Mouse (Mus musculus): Measurements from ENCODE around the gene Ttc19.
"Not testable (repeated sequence)": the region's sequence is repeated elsewhere in the genome, so short reads cannot be mapped to it uniquely, and the experiment has no call there.

Ttc19 gene

DNA sequence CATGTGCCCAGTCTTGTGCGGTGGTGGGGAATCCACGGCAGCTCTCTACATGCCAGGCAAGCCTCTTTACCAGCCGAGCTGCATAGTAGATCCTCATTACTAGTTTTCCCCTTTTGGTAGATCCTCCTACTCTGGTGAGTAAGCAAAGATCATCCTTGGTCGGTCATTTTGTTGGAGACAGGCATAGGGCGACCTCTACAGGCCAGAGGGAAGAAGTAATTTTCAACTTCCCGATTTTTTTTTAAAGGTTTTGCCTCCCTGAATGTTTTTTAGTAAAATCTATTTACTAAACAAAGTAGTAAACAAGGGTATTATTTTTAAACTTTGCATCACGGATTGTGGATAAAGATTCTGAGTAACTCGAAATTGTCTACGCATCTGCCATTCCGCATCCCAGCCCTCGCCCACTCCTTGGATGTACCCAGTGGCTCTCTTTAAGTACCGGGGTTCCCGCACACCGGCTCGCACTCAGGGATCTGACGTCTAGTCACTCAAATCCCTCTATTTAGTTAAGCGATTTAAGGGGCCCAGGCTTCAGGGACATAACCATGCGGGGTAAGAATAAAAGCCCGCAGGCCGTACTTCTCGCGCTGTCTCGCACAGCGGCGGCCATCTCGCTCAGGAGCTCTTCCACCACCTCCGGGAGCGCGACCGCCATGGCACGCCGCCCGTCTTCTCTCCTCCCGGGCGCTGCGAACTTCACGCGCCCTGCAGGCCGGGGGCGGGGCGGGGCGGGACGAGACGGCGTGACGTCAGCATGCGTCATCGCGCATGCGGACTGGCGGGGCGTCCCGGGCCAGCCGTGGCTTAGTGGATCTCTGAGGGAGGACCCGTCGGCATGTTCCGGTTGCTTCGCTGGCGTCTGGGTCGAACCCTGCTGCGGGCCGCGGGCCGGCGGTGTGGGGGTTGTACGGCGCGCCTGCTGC, at the start of gene Ttc19, which contains the start of gene Zswim7:
Gene Ttc19 (plus strand): TSS at position 799 of the 926 bp plus-strand sequence.
Gene Zswim7 (minus strand): TSS at position 701 of the 926 bp plus-strand sequence.
- peak; percentile 97 for DNase-seq

- DNase-seq = no peak
Measured at GRCm38 (mm10) chr11:62240631-62241261, 40.5 kb upstream of the Ttc19 start.

GRCm38 (mm10) chr11:62243871-62244270, 37.4 kb upstream of the Ttc19 start:
- no peak for DNase-seq

GRCm38 (mm10) chr11:62244471-62244870, 36.8 kb upstream of the Ttc19 start:
- DNase-seq = no peak

- DNase-seq = no peak
Measured at GRCm38 (mm10) chr11:62247759-62248400, 33.4 kb upstream of the Ttc19 start.

DNA sequence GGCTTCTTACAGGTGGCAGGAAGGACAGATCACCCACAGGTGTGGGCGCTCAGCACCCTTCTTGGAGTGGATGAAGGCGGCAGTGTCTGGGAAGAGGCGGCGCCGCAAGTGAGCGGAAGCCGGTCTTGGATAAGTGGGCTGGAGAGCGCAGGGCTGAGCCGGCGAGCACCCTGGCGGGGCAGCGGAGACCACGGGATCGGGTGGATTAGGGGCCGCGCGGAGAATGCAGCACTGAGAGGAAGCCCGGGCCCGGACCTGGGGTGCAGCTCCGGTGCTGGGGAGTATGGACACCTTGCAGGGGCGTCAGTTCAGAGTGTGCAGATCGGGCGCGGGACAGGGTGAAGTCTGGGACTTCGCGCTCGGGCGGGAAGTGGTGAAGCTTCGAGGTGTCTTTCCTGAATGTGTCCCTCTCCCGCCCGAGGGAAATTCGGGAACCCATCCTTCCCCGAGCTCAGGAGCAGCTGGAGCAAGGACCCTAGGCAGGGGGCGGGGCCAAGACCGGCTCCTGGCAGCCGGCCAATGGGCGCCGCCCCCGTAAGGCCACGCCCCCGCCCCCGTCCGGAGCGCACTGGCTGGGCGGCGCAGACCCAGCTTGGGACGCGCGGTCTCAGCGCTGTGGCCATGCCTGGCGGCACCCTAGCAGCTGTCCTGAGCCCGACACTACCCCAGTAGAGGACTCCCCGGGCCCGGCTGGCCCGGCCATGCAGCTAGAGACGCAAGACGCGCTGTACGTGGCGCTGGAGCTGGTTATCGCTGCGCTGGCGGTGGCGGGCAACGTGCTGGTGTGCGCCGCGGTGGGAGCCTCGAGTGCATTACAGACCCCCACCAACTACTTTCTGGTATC, 32.6 kb upstream of the Ttc19 start, which contains the start of gene Adora2b:
Gene Adora2b (plus strand): TSS at position 584 of the 844 bp plus-strand sequence.
- peak; percentile 91 for DNase-seq

- peak; percentile 72 for DNase-seq
Measured at GRCm38 (mm10) chr11:62249266-62250037, 31.8 kb upstream of the Ttc19 start.

- peak; percentile 44 for DNase-seq
Measured at GRCm38 (mm10) chr11:62251047-62251446, 30.2 kb upstream of the Ttc19 start.

DNA sequence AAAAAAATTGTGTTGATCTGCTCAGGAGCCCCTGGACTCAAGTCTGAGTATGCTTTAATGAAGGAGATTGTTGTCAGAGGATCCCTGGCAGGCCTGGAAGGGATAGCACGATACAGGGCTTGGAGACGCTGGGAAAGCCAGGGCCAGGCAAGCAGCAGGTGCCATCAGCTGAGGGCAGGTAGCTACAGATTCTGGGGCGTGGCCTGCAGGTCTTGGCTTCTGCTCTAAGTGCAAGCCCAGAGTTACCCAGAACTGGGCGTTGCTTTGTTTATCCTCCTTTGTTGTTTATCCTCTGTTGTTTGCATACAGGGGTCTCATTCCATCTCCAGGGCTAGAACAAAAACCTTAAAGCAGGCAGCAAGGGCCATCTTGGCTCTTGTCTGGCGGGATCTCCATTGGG, 27.9 kb upstream of the Ttc19 start:
- no peak for DNase-seq

GRCm38 (mm10) chr11:62259214-62259613, 22.1 kb upstream of the Ttc19 start:
- no peak for DNase-seq

DNA sequence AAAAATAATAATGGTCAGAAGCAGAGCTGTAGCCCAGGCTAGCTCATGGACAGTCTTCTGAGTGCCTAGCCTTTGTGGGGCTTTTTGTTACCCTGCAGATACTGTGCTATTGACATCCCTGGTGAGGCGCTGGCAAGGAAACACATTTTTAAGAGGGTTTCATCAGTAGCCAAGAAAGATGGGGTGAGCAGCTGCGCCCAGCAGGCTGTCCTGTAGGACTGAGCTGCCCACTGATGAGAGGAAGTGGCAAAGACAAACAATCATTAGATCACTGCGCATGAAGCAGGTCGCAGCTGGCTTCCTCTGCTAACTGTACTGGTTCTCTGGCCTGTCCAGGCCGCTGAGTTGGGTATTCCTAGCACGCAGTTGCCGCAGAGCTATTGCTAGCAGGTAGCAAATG, 17.7 kb upstream of the Ttc19 start:
- no peak for DNase-seq

DNA sequence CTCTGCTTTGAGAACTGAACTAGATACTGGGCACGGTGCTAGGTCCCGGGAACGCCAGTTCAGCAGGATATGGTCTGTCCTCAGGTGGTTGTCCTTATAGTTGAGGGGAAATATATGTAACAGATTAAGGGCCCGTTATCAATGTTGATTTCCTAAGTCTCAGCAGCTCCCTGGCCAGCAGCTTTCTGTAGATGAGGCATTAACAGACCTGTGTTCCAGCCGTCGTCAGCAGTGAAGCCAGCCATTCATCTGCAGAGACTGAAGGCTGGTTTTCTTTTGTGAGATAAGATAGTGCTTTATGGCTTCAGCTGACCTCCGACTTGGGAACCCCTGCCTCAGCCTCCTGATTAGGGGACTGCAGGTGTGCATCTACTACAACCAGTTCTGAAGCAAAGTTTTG, 17.3 kb upstream of the Ttc19 start:
- DNase-seq = no peak

- no peak for DNase-seq
Measured at GRCm38 (mm10) chr11:62265642-62266041, 15.6 kb upstream of the Ttc19 start.

DNA sequence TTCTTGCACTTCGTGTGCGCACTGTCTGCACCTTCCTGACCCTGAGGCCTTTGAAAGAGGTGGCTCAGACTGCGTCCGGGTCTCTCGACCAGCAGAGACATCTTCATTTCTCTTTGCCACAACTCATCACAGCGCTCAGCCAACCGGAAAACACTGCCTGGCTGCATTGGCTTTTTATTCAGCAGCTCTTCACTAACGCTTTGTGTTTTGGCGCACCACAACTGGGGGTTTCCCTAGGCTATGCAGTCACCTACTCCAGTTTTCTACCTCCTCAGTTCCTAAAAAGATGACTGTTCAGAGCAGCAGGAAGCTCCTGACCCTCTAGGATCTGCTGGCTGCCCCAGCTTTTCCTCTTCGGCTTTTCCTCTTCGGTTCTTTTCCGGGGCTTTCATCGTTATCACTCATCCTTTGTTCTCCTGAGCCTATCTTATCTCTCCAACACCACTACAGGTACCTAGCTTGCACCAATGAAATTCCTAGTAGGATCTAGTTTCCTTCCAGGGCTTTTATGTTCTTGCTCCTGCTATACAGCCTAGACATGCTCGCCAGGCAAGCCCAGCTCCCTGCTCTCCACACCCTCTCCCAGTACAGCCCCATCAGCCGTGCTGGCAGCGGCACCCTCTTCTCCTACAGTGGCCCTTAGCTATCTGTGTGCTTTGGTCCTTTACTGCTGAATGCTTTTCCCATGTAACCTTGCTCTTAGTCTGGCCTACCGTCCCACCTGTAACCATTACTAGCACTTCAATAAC, 14.6 kb upstream of the Ttc19 start:
- DNase-seq = no peak

- DNase-seq = no peak
Measured at GRCm38 (mm10) chr11:62268381-62268780, 12.9 kb upstream of the Ttc19 start.

DNA sequence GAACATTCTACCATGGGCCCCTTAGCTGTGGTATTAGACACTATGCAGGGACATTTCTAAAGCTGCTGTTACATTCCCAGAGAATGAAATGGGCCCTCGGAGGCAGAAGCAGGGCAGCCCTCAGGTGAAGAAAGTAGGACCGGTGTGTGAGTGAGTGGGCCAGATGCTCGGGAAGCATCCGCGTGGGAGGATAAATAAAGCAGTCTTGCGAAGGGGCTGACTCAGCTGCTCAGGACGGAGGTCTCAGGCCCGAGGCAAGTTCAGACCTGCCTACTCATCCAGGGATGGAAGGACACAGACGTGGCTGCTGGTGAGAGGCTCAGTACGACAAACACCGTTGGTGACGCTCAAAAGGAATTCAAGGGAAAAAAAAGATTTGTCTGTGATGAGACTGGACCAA, 12.2 kb upstream of the Ttc19 start:
- DNase-seq = no peak

DNA sequence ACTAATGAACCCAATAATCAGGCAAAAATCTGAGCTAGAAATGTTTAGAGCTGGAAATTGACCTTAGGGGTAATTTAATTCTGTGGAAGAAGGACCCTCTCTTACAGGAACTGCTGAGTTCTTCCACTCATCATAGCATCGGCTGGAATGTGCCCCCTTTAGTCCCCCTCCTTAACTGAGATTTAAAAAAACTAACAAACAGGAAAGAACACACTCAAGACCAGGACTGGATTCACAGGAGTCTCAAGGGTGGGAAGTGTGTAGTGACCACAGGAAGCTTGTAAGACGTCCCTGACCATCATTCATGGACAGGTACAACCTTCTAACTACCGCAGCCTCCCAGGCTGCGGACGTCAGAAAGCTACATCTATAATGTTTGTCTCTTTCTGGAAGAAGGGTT, 10.4 kb upstream of the Ttc19 start:
- no peak for DNase-seq

DNA sequence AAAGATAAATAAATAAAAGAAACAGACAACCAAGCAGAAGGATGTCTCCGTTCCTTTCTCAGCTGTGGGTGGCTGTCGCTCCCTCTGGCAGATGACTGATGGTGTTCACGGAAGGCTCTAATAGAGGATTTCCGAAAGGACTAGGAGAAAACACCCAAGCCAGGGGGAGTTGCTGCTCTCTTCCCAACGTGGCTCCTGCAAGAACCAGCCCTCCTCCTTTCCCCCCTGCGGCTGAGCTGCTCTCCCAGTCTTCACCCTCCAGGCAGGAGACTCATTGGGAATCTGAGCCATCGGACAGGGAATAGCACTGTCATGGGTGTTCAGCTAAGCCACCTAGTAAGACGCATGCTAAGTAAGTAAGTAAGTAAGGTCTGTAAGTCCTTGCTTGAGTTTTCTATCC, 4.2 kb upstream of the Ttc19 start:
- DNase-seq = peak; percentile 34

- DNase-seq = peak; percentile 87
Measured at GRCm38 (mm10) chr11:62278027-62278426, 3.2 kb upstream of the Ttc19 start.

- peak; percentile 82 for DNase-seq
Measured at GRCm38 (mm10) chr11:62281601-62281997, 326 bp downstream of the Ttc19 start.

DNA sequence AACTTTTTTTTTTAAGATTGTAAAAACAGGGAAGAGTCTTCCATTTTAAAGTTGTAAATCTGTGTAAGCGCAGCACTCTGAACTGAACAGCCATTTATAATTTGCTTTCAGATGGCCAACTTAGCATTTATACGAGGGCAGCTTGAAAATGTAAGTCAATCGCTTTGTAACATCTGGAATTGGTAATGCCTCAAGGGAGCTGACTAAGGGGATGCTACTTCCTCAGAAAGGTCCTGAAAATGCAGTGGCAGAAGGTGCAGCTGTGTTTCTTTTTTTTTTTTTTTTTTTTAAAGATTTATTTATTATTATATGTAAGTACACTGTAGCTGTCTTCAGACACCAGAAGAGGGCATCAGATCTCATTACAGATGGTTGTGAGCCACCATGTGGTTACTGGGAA, 2.7 kb downstream of the Ttc19 start:
- not testable (repeated sequence) for DNase-seq
